Mouse (Mus musculus) MEL (cell line): ENCODE measurements around the gene Ern1. TPM values are rescaled to one million over a fixed set of nuclear protein-coding genes. Genes with fewer than 3 reads are reported as not detected.

ENCODE experiments used
- DNase-seq: peaks from one replicate; pipeline ENCODE4 v3.0.0; 2011; ENCODE audit warnings: low read depth, low spot score
- H3K27ac ChIP-seq: 2 replicates; pipeline ENCODE4 v1.5.1; 2012; ENCODE audit warnings: low read depth, mild to moderate bottlenecking, control low read depth, low read length, moderate library complexity; ENCODE audit not compliant: control insufficient read depth
- H3K27me3 ChIP-seq, 2 experiments: fragments of 150-350 bp in 1 of 2; sonication (generic) in 1 of 2; 2 replicates each; pipeline ENCODE4 v1.6.1; 2012; ENCODE audit warnings: low read length in 2 of 2, mild to moderate bottlenecking in 2 of 2, improper control_type of control experiment in 1 of 2, moderate library complexity in 1 of 2; ENCODE audit not compliant: insufficient read depth in 2 of 2, control insufficient read depth in 1 of 2
- H3K36me3 ChIP-seq, 2 experiments: 2 replicates each; pipeline ENCODE4 v1.6.1; 2012 to 2014; ENCODE audit warnings: low read length in 2 of 2, improper control_type of control experiment in 1 of 2, inconsistent platforms in 1 of 2, mild to moderate bottlenecking in 1 of 2; ENCODE audit not compliant: insufficient read depth in 2 of 2, control insufficient read depth in 1 of 2
- H3K4me1 ChIP-seq, 2 experiments: fragments of 150-350 bp in 1 of 2; sonication (generic) in 1 of 2; 2 replicates each; pipeline ENCODE4 v1.6.1; 2012; ENCODE audit warnings: low read length in 2 of 2, improper control_type of control experiment in 1 of 2, mild to moderate bottlenecking in 1 of 2; ENCODE audit not compliant: insufficient read depth in 2 of 2, control insufficient read depth in 1 of 2
- H3K4me3 ChIP-seq, 2 experiments: fragments of 150-350 bp in 1 of 2; sonication (generic) in 1 of 2; 2 replicates each; pipeline ENCODE4 v1.5.1; 2012; ENCODE audit warnings: low read depth in 2 of 2, low read length in 2 of 2, mild to moderate bottlenecking in 2 of 2, moderate library complexity in 2 of 2, control low read depth in 1 of 2, improper control_type of control experiment in 1 of 2; ENCODE audit not compliant: control insufficient read depth in 1 of 2, insufficient read depth in 1 of 2
- H3K79me2 ChIP-seq: 2 replicates; pipeline ENCODE4 v1.6.1; 2012; ENCODE audit warnings: mild to moderate bottlenecking, low read length, moderate library complexity; ENCODE audit not compliant: control insufficient read depth, poor library complexity, insufficient read depth
- H3K9ac ChIP-seq: 2 replicates; pipeline ENCODE4 v1.6.1; 2012; ENCODE audit warnings: low read depth, mild to moderate bottlenecking, control low read depth, low read length, moderate library complexity; ENCODE audit not compliant: control insufficient read depth, poor library complexity, severe bottlenecking
- H3K9me3 ChIP-seq: fragments of 150-350 bp; sonication (generic); replicated peaks from 2 replicates; pipeline ENCODE4 v1.6.1; 2012; ENCODE audit warnings: mild to moderate bottlenecking, low read length, improper control_type of control experiment, moderate library complexity; ENCODE audit not compliant: insufficient read depth
- ETS1 ChIP-seq: IDR thresholded peaks from 2 replicates; pipeline ENCODE4 v1.6.1; 2012; ENCODE audit warnings: low read depth, mild to moderate bottlenecking, inconsistent platforms, low read length, improper control_type of control experiment, moderate library complexity
- GABPA ChIP-seq: IDR thresholded peaks from 2 replicates; pipeline ENCODE4 v1.6.1; 2012; ENCODE audit warnings: low read depth, mild to moderate bottlenecking, inconsistent platforms, low read length, improper control_type of control experiment, moderate library complexity
- NELFE ChIP-seq: IDR thresholded peaks from 2 replicates; pipeline ENCODE4 v1.6.1; 2011; ENCODE audit warnings: low read depth, low read length, improper control_type of control experiment
- NRF1 ChIP-seq: IDR thresholded peaks from 2 replicates; pipeline ENCODE4 v1.6.1; 2014; ENCODE audit warnings: low read depth, mild to moderate bottlenecking, inconsistent platforms, low read length, improper control_type of control experiment, moderate library complexity; ENCODE audit not compliant: poor library complexity, insufficient read depth, severe bottlenecking
- POLR2AphosphoS2 ChIP-seq: IDR thresholded peaks from 2 replicates; pipeline ENCODE4 v1.6.1; 2011; ENCODE audit warnings: low read length, improper control_type of control experiment
- RCOR1 ChIP-seq: IDR thresholded peaks from 2 replicates; pipeline ENCODE4 v1.6.1; 2012; ENCODE audit warnings: low read depth, mild to moderate bottlenecking, inconsistent platforms, low read length, improper control_type of control experiment
- SIN3A ChIP-seq: IDR thresholded peaks from 2 replicates; pipeline ENCODE4 v1.6.1; 2012; ENCODE audit warnings: low read length, improper control_type of control experiment, inconsistent platforms
- TBP ChIP-seq: IDR thresholded peaks from 2 replicates; pipeline ENCODE4 v1.8.0; 2011; ENCODE audit warnings: low read depth, low read length, improper control_type of control experiment
- USF2 ChIP-seq, 2 experiments: IDR thresholded peaks; 2 replicates each; pipeline ENCODE4 v1.6.1; 2011 to 2012; ENCODE audit warnings: improper control_type of control experiment in 2 of 2, low read length in 2 of 2, borderline replicate concordance in 1 of 2, inconsistent platforms in 1 of 2, low read depth in 1 of 2, mild to moderate bottlenecking in 1 of 2; ENCODE audit not compliant: insufficient read depth in 1 of 2
- ZC3H11A ChIP-seq: IDR thresholded peaks from 2 replicates; pipeline ENCODE4 v1.6.1; 2012; ENCODE audit warnings: low read depth, mild to moderate bottlenecking, inconsistent platforms, low read length, improper control_type of control experiment
- ZMIZ1 ChIP-seq: IDR thresholded peaks from 2 replicates; pipeline ENCODE4 v1.6.1; 2012; ENCODE audit warnings: low read depth, mild to moderate bottlenecking, inconsistent platforms, low read length, improper control_type of control experiment, moderate library complexity
- polyA plus RNA-seq, 2 experiments: library from polyadenylated mRNA; stranded (reverse) in 1 of 2; unstranded in 1 of 2; fragments of >175 nt in 1 of 2; fragments of >200 nt in 1 of 2; gene quantifications; 2 replicates each; pipeline versions ENCODE4 v1.2.1 to v1.2.4; 2012; ENCODE audit warnings: low replicate concordance in 2 of 2, low read depth in 1 of 2; ENCODE audit not compliant: insufficient read length in 2 of 2, insufficient read depth in 1 of 2, missing spikeins in 1 of 2
- total RNA-seq: library from RNA; depleted of rRNA; stranded (reverse); fragments of 300-350 nt; gene quantifications from 2 replicates; pipeline ENCODE4 v1.2.3, GENCODE M21; 2012

The Ern1 gene
- total and polyA plus RNA-seq, 3 experiments = 4.3 to 5.7 TPM; not detected in 1

GRCm38 (mm10) chr11:106355382-106356128, 132.1 kb downstream of the Ern1 start (continued):
- TF ChIP-seq RCOR1 (no peak), ZC3H11A (no peak)

GRCm38 (mm10) chr11:106354181-106354580, 133.5 kb downstream of the Ern1 start:
- Histone ChIP-seq H3K4me3 (no peak overlapping the region), H3K27me3 (peaks cover 6 to 18% of the 10 kb centered on the region in 2 experiments; a peak in 3 of 4 replicates), H3K9me3 (no peaks in the 10 kb centered on the region), H3K27ac (no peak overlapping the region), H3K9ac (no peak overlapping the region), H3K79me2 (no peaks in the 10 kb centered on the region), H3K4me1 (peaks cover 0 to 10% of the 10 kb centered on the region in 2 experiments; a peak in 3 of 4 replicates), H3K36me3 (no peaks in the 10 kb centered on the region)
- DNase-seq = no peak
- TF ChIP-seq ZMIZ1 (no peak), GABPA (no peak)

GRCm38 (mm10) chr11:106353188-106353587, 134.5 kb downstream of the Ern1 start, which contains the start of gene Scn4a:
Scn4a (minus strand) TSS chr11:106353288.
- Histone ChIP-seq H3K36me3 (no peaks in the 10 kb centered on the region), H3K4me3 (no peak within 1 kb of the TSS), H3K27me3 (peaks cover 6 to 18% of the 10 kb centered on the region in 2 experiments; a peak in 3 of 4 replicates), H3K27ac (no peak within 1 kb of the TSS), H3K9me3 (no peaks in the 10 kb centered on the region), H3K9ac (no peak within 1 kb of the TSS), H3K79me2 (no peaks in the 10 kb centered on the region), H3K4me1 (peaks cover 0 to 10% of the 10 kb centered on the region in 2 experiments; a peak in 3 of 4 replicates)
- no peak for TF ChIP-seq SIN3A
- TF ChIP-seq USF2 (IDR thresholded peaks at IDR 0.05; ENCODE audit: borderline replicate concordance in 1 of 2, insufficient read depth in 1 of 2, low read depth in 1 of 2, low read length in 2 of 2) = no peak
- TF ChIP-seq RCOR1 = no peak
- TF ChIP-seq TBP = no peak
- no peak for TF ChIP-seq NELFE
- no peak for TF ChIP-seq GABPA
- no peak for TF ChIP-seq POLR2AphosphoS2
- TF ChIP-seq NRF1 = no peak
- no peak for TF ChIP-seq ETS1
- no peak for DNase-seq
